Mouse (Mus musculus): Measurements from ENCODE around the gene Myo1d.

GRCm38 (mm10) chr11:80471836-80472605 lies 307.8 kb downstream of the Myo1d start:
- TF ChIP-seq POLR2A (IDR thresholded peaks at IDR 0.05; ENCODE audit: low read depth, low read length) (no peak), CTCF (conservative IDR thresholded peaks at IDR 0.05; ENCODE audit: insufficient read depth, insufficient read length, low read depth, low read length) (no peak)

Measured in kidney, adult 2 months (tissue).